Mouse (Mus musculus): Measurements from ENCODE around the gene Ascc2.

The Ascc2 gene

GRCm38 (mm10) chr11:4729603-4730002, 92.1 kb downstream of the Ascc2 start:
- no peak for DNase-seq

GRCm38 (mm10) chr11:4730096-4730495, 92.5 kb downstream of the Ascc2 start:
- DNase-seq, result no peak

GRCm38 (mm10) chr11:4730913-4731312, 93.4 kb downstream of the Ascc2 start:
- no peak for DNase-seq

GRCm38 (mm10) chr11:4731781-4732180, 94.2 kb downstream of the Ascc2 start:
- DNase-seq, result no peak

- DNase-seq, result no peak
Measured at GRCm38 (mm10) chr11:4734179-4734578, 96.6 kb downstream of the Ascc2 start.
